Mouse (Mus musculus) embryonic facial prominence, embryonic 12.5 days (tissue): ENCODE measurements around the gene Dhrs13. TPM values are rescaled to one million over a fixed set of nuclear protein-coding genes. Genes with fewer than 3 reads are reported as not detected.

ENCODE experiments used
- ATAC-seq: fragments of 200-750 bp; cut with Nextera tagmentation; 2 replicates; pipeline ENCODE4 v1.8.0; 2017; ENCODE audit not compliant: insufficient number of reproducible peaks, insufficient read depth, low FRiP score, low TSS enrichment
- H3K27ac ChIP-seq: fragments of 300-500 bp; sonication (generic); 2 replicates; pipeline ENCODE4 v1.5.1; 2016; ENCODE audit warnings: mild to moderate bottlenecking
- H3K27me3 ChIP-seq: fragments of 300-500 bp; sonication (generic); 2 replicates; pipeline ENCODE4 v1.6.1; 2016; ENCODE audit warnings: mild to moderate bottlenecking, moderate library complexity
- H3K36me3 ChIP-seq: fragments of 300-500 bp; sonication (generic); 2 replicates; pipeline ENCODE4 v1.6.1; 2016; ENCODE audit warnings: mild to moderate bottlenecking
- H3K4me1 ChIP-seq: fragments of 300-500 bp; sonication (generic); 2 replicates; pipeline ENCODE4 v1.6.1; 2016
- H3K4me2 ChIP-seq: fragments of 300-500 bp; sonication (generic); replicated peaks from 2 replicates; pipeline ENCODE4 v1.6.1; 2016; ENCODE audit warnings: mild to moderate bottlenecking, moderate library complexity
- H3K4me3 ChIP-seq: fragments of 300-500 bp; sonication (generic); 2 replicates; pipeline ENCODE4 v1.5.1; 2016; ENCODE audit warnings: mild to moderate bottlenecking
- H3K9ac ChIP-seq: fragments of 300-500 bp; sonication (generic); 2 replicates; pipeline ENCODE4 v1.6.1; 2016; ENCODE audit warnings: mild to moderate bottlenecking, moderate library complexity
- H3K9me3 ChIP-seq: fragments of 300-500 bp; sonication (generic); 2 replicates; pipeline ENCODE4 v1.6.1; 2016; ENCODE audit warnings: mild to moderate bottlenecking, moderate library complexity
- WGBS: fragments of 180-500 bp; shearing (Covaris S2); methylation state at CpG from one replicate; pipeline ENCODE4 v1.1.7; 2016; 5-methylcytosine and 5-hydroxymethylcytosine counted together
- polyA plus RNA-seq: library from polyadenylated mRNA; unstranded; fragments of >200 nt; fragmentation: Nextera tagmentation; extraction: Ambion mirVana; gene quantifications from 2 replicates; pipeline ENCODE4 v1.2.1, GENCODE M21; 2016

Gene Dhrs13
- 20.3 and 21.9 TPM in 2 replicates for polyA plus RNA-seq

- peak within 1 kb of the TSS; percentile 54 for H3K9ac ChIP-seq
- H3K27me3 ChIP-seq, result no peaks in the 10 kb centered on the region
- WGBS, result under 1% methylated on average over 92 of the region's 96 CpGs
- ATAC-seq, result peak; percentile 86
- peak within 1 kb of the TSS; percentile 51 for H3K4me3 ChIP-seq
- H3K4me2 ChIP-seq, result peak within 1 kb of the TSS; percentile 56
- H3K27ac ChIP-seq, result peak within 1 kb of the TSS; percentile 84
- peaks cover 37% of the 10 kb centered on the region for H3K36me3 ChIP-seq
- H3K4me1 ChIP-seq, result peaks cover 17% of the 10 kb centered on the region; the same call in 1 of the 2 replicates
- no peaks in the 10 kb centered on the region for H3K9me3 ChIP-seq
Observed at GRCm38 (mm10) chr11:78031947-78032808, at the start of gene Dhrs13. Gene Dhrs13, plus strand, starts transcription at chr11:78032280.

GRCm38 (mm10) chr11:77982441-77982905 is 49.6 kb upstream of the Dhrs13 start, which contains the start of gene Phf12:
Gene Phf12, plus strand, starts transcription at chr11:77982754.
- H3K9me3 ChIP-seq, result no peaks in the 10 kb centered on the region
- H3K27ac ChIP-seq, result peak within 1 kb of the TSS; percentile 97
- H3K9ac ChIP-seq, result peak within 1 kb of the TSS; percentile 99
- WGBS, result under 1% methylated on average over 61 of the region's 62 CpGs
- H3K4me1 ChIP-seq, result 0 out of 2 replicates have a peak, but pooled peaks cover 8% of the 10 kb centered on the region
- H3K4me2 ChIP-seq, result peak within 1 kb of the TSS; percentile 70
- peaks cover 9% of the 10 kb centered on the region; the same call in 1 of the 2 replicates for H3K36me3 ChIP-seq
- H3K4me3 ChIP-seq, result peak within 1 kb of the TSS; percentile 100
- H3K27me3 ChIP-seq, result no peaks in the 10 kb centered on the region
- peak; percentile 86 for ATAC-seq

- peak overlapping the region; percentile 99 for H3K9ac ChIP-seq
- no peaks in the 10 kb centered on the region for H3K27me3 ChIP-seq
- ATAC-seq, result no peak
- peaks cover 16% of the 10 kb centered on the region for H3K36me3 ChIP-seq
- WGBS, result under 1% methylated on average over 31 of the region's 32 CpGs
- peak overlapping the region; percentile 97 for H3K27ac ChIP-seq
- peak overlapping the region; percentile 100 for H3K4me3 ChIP-seq
- 0 out of 2 replicates have a peak, but pooled peaks cover 8% of the 10 kb centered on the region for H3K4me1 ChIP-seq
- peak overlapping the region; percentile 70 for H3K4me2 ChIP-seq
- H3K9me3 ChIP-seq, result no peaks in the 10 kb centered on the region
Observed at GRCm38 (mm10) chr11:77983191-77983936, 48.7 kb upstream of the Dhrs13 start.

- Histone ChIP-seq H3K4me2 (peak overlapping the region; percentile 70), H3K27ac (peak overlapping the region; percentile 97), H3K27me3 (no peaks in the 10 kb centered on the region), H3K4me1 (0 out of 2 replicates have a peak, but pooled peaks cover 8% of the 10 kb centered on the region), H3K9me3 (no peaks in the 10 kb centered on the region), H3K9ac (peak overlapping the region; percentile 99), H3K36me3 (peaks cover 24% of the 10 kb centered on the region), H3K4me3 (peak overlapping the region; percentile 100)
- under 1% methylated on average over 58 of the region's 63 CpGs for WGBS
- no peak for ATAC-seq
Observed at GRCm38 (mm10) chr11:77983937-77984835, 47.9 kb upstream of the Dhrs13 start.

- Histone ChIP-seq H3K27ac (peak overlapping the region; percentile 97), H3K4me2 (peak overlapping the region; percentile 70), H3K9ac (peak overlapping the region; percentile 99), H3K4me1 (0 out of 2 replicates have a peak, but pooled peaks cover 8% of the 10 kb centered on the region), H3K4me3 (peak overlapping the region; percentile 100), H3K36me3 (peaks cover 25% of the 10 kb centered on the region), H3K9me3 (no peaks in the 10 kb centered on the region), H3K27me3 (no peaks in the 10 kb centered on the region)
- ATAC-seq, result no peak
- under 1% methylated on average over 13 of the region's 13 CpGs for WGBS
Observed at GRCm38 (mm10) chr11:77984836-77985231, 47.2 kb upstream of the Dhrs13 start.

- no peaks in the 10 kb centered on the region for H3K27me3 ChIP-seq
- H3K9me3 ChIP-seq, result no peaks in the 10 kb centered on the region
- H3K4me1 ChIP-seq, result 0 out of 2 replicates have a peak, but pooled peaks cover 8% of the 10 kb centered on the region
- H3K27ac ChIP-seq, result peak overlapping the region; percentile 97; the same call in 1 of the 2 replicates
- peak overlapping the region; percentile 70 for H3K4me2 ChIP-seq
- peak overlapping the region; percentile 99 for H3K9ac ChIP-seq
- no peak for ATAC-seq
- H3K4me3 ChIP-seq, result peak overlapping the region; percentile 100
- WGBS, result 84% methylated on average over 3 of the region's 3 CpGs
- H3K36me3 ChIP-seq, result peaks cover 25% of the 10 kb centered on the region
Observed at GRCm38 (mm10) chr11:77985541-77986065, 46.5 kb upstream of the Dhrs13 start.

- H3K36me3 ChIP-seq, result peaks cover 41% of the 10 kb centered on the region
- H3K27ac ChIP-seq, result no peak overlapping the region
- ATAC-seq, result no peak
Observed at GRCm38 (mm10) chr11:77989071-77989690, 42.9 kb upstream of the Dhrs13 start.

GRCm38 (mm10) chr11:77995556-77995955 is 36.5 kb upstream of the Dhrs13 start:
- H3K4me3 ChIP-seq, result no peak overlapping the region
- ATAC-seq, result no peak
- WGBS, result 90% methylated on average over 1 of the region's 1 CpGs

More at GRCm38 (mm10) chr11:77989071-77989690, 42.9 kb upstream of the Dhrs13 start:
- Histone ChIP-seq H3K4me3 (no peak overlapping the region), H3K4me1 (0 out of 2 replicates have a peak, but pooled peaks cover 8% of the 10 kb centered on the region), H3K9me3 (no peaks in the 10 kb centered on the region), H3K4me2 (no peak overlapping the region), H3K9ac (no peak overlapping the region), H3K27me3 (no peaks in the 10 kb centered on the region)
- WGBS, result 94% methylated on average over 13 of the region's 13 CpGs

GRCm38 (mm10) chr11:78006446-78006845 is 25.6 kb upstream of the Dhrs13 start:
- Histone ChIP-seq H3K4me1 (no peaks in the 10 kb centered on the region), H3K36me3 (peaks cover 64% of the 10 kb centered on the region), H3K27ac (no peak overlapping the region), H3K9ac (no peak overlapping the region), H3K4me3 (no peak overlapping the region), H3K9me3 (no peaks in the 10 kb centered on the region), H3K27me3 (no peaks in the 10 kb centered on the region), H3K4me2 (no peak overlapping the region)
- 93% methylated on average over 5 of the region's 5 CpGs for WGBS
- ATAC-seq, result no peak

More at GRCm38 (mm10) chr11:77995556-77995955, 36.5 kb upstream of the Dhrs13 start:
- Histone ChIP-seq H3K9ac (no peak overlapping the region), H3K27ac (no peak overlapping the region), H3K36me3 (peaks cover 25% of the 10 kb centered on the region; the same call in 1 of the 2 replicates), H3K4me1 (no peaks in the 10 kb centered on the region), H3K27me3 (no peaks in the 10 kb centered on the region), H3K4me2 (no peak overlapping the region), H3K9me3 (no peaks in the 10 kb centered on the region)

- Histone ChIP-seq H3K36me3 (peaks cover 91% of the 10 kb centered on the region), H3K27ac (no peak overlapping the region)
Observed at GRCm38 (mm10) chr11:78019676-78020075, 12.4 kb upstream of the Dhrs13 start.

More at GRCm38 (mm10) chr11:78019676-78020075, 12.4 kb upstream of the Dhrs13 start:
- no peak for ATAC-seq
- WGBS, result 21% methylated on average over 4 of the region's 4 CpGs
- Histone ChIP-seq H3K4me2 (no peak overlapping the region), H3K4me1 (no peaks in the 10 kb centered on the region), H3K9ac (no peak overlapping the region), H3K4me3 (no peak overlapping the region), H3K27me3 (no peaks in the 10 kb centered on the region), H3K9me3 (no peaks in the 10 kb centered on the region)
